Mouse (Mus musculus): ENCODE results near the gene Btbd2. TPM values are rescaled to one million over a fixed set of nuclear protein-coding genes. Genes with fewer than 3 reads are reported as not detected.

Gene Btbd2
- 16.3 and 18.7 TPM in 2 replicates for polyA plus RNA-seq (2015; fragmentation: Nextera tagmentation; extraction: Ambion mirVana)

DNA sequence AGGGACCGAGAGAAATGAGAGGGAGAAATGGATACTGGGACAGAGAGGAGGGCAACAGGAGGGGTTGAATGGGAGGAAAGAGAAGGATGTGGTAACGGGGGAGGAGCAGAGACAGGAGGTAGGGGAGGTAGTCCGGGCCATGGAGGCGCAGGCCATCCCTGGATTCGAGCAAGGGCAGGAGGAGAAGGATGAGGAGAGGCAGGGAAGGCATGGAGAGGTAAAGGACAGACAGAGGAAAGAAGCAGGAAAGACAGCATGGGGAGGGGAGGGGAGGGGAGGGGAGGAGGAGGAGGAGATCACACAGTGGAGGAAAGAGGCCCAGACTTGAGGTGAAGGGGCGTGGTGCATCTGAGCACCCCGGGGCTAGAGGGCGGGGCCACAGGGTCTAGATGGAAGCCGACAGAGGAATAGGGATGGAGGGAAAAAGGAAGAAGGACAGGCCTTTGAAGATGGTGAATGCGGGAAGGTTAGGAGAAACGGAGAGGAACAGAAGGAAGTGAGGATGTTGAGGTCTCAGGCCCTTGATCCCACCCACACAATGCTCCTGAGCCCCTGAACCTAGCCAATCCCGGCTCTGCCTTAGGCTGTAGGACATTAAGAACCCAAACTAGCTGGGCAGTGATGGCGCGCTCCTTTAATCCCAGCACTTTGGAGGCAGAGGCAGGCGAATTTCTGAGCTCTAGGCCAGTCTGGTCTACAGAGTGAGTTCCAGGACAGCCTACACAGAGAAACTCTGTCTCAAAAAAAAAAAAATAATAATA lies at the start of gene Btbd2:
Gene Btbd2 (minus strand): TSS at position 209 of the 761 bp plus-strand sequence.

GRCm38 (mm10) chr10:80701721-80702535 lies 45.1 kb upstream of the Btbd2 start, which contains the start of the genes Mob3a and Izumo4:
TSS of gene Mob3a (minus strand) at chr10:80701977.
TSS of gene Izumo4 (plus strand) at chr10:80702184.

GRCm38 (mm10) chr10:80677942-80678436 lies 21.1 kb upstream of the Btbd2 start, which contains the start of gene Mknk2:
TSS of gene Mknk2 (minus strand) at chr10:80678112.

GRCm38 (mm10) chr10:80622661-80623456 lies 34.0 kb downstream of the Btbd2 start, which contains the start of gene Csnk1g2:
TSS of gene Csnk1g2 (plus strand) at chr10:80622838.

GRCm38 (mm10) chr10:80605721-80606120 lies 51.1 kb downstream of the Btbd2 start, which contains the start of gene Gm49322:
TSS of gene Gm49322 (plus strand) at chr10:80606021.

GRCm38 (mm10) chr10:80602698-80603325 lies 54.1 kb downstream of the Btbd2 start, which contains the start of the genes Scamp4 and Adat3:
TSS of gene Scamp4 (plus strand) at chr10:80602872.
TSS of gene Adat3 (plus strand) at chr10:80602880.

Other genes starting within 250 kb of the Btbd2 start
- gene Tcf3, start 223.4 kb downstream of the Btbd2 start, polyA plus RNA-seq (2015; fragmentation: Nextera tagmentation; extraction: Ambion mirVana) = 82.3 and 82.6 TPM in 2 replicates
- gene Onecut3, start 162.2 kb downstream of the Btbd2 start, polyA plus RNA-seq (2015; fragmentation: Nextera tagmentation; extraction: Ambion mirVana) = not detected in 2 replicates
- gene Atp8b3, start 117.9 kb downstream of the Btbd2 start, polyA plus RNA-seq (2015; fragmentation: Nextera tagmentation; extraction: Ambion mirVana) = 0.12 and 0.22 TPM in 2 replicates
- 13.4 and 14.4 TPM in 2 replicates for gene Rexo1, start 95.5 kb downstream of the Btbd2 start, polyA plus RNA-seq (2015; fragmentation: Nextera tagmentation; extraction: Ambion mirVana)
- 16.4 and 16.8 TPM in 2 replicates for gene Klf16, start 79.8 kb downstream of the Btbd2 start, polyA plus RNA-seq (2015; fragmentation: Nextera tagmentation; extraction: Ambion mirVana)
- gene Abhd17a, start 66.7 kb downstream of the Btbd2 start, polyA plus RNA-seq (2015; fragmentation: Nextera tagmentation; extraction: Ambion mirVana) = 69.6 and 77.5 TPM in 2 replicates
- 39.0 and 42.3 TPM in 2 replicates for gene Scamp4, start 54.2 kb downstream of the Btbd2 start, polyA plus RNA-seq (2015; fragmentation: Nextera tagmentation; extraction: Ambion mirVana)
- gene Adat3, start 54.2 kb downstream of the Btbd2 start, polyA plus RNA-seq (2015; fragmentation: Nextera tagmentation; extraction: Ambion mirVana) = 5.7 and 6.3 TPM in 2 replicates
- 0.82 and 1.6 TPM in 2 replicates for gene Gm49322, start 51.0 kb downstream of the Btbd2 start, polyA plus RNA-seq (2015; fragmentation: Nextera tagmentation; extraction: Ambion mirVana)
- gene Csnk1g2, start 34.2 kb downstream of the Btbd2 start, polyA plus RNA-seq (2015; fragmentation: Nextera tagmentation; extraction: Ambion mirVana) = 67.7 and 75.0 TPM in 2 replicates
- gene Mknk2, start 21.0 kb upstream of the Btbd2 start, polyA plus RNA-seq (2015; fragmentation: Nextera tagmentation; extraction: Ambion mirVana) = 108 and 112 TPM in 2 replicates
- 27.5 and 34.4 TPM in 2 replicates for gene Mob3a, start 44.9 kb upstream of the Btbd2 start, polyA plus RNA-seq (2015; fragmentation: Nextera tagmentation; extraction: Ambion mirVana)
- 12.1 and 16.9 TPM in 2 replicates for gene Izumo4, start 45.1 kb upstream of the Btbd2 start, polyA plus RNA-seq (2015; fragmentation: Nextera tagmentation; extraction: Ambion mirVana)
- 24.1 and 30.9 TPM in 2 replicates for gene Ap3d1, start 85.2 kb upstream of the Btbd2 start, polyA plus RNA-seq (2015; fragmentation: Nextera tagmentation; extraction: Ambion mirVana)
- gene Dot1l, start 98.1 kb upstream of the Btbd2 start, polyA plus RNA-seq (2015; fragmentation: Nextera tagmentation; extraction: Ambion mirVana) = 10.4 and 11.4 TPM in 2 replicates
- 43.1 and 44.2 TPM in 2 replicates for gene Sf3a2, start 141.1 kb upstream of the Btbd2 start, polyA plus RNA-seq (2015; fragmentation: Nextera tagmentation; extraction: Ambion mirVana)
- 91.0 and 101 TPM in 2 replicates for gene Plekhj1, start 141.6 kb upstream of the Btbd2 start, polyA plus RNA-seq (2015; fragmentation: Nextera tagmentation; extraction: Ambion mirVana)
- gene Amh, start 148.2 kb upstream of the Btbd2 start, polyA plus RNA-seq (2015; fragmentation: Nextera tagmentation; extraction: Ambion mirVana) = 0.07 TPM in 1 of 2 replicates, not detected in the other
- gene Jsrp1, start 156.4 kb upstream of the Btbd2 start, polyA plus RNA-seq (2015; fragmentation: Nextera tagmentation; extraction: Ambion mirVana) = 0.13 and 0.29 TPM in 2 replicates
- 1,694 and 1,746 TPM in 2 replicates for gene Oaz1, start 169.6 kb upstream of the Btbd2 start, polyA plus RNA-seq (2015; fragmentation: Nextera tagmentation; extraction: Ambion mirVana)
- 0.24 TPM in 1 of 2 replicates, not detected in the other for gene Lingo3, start 187.0 kb upstream of the Btbd2 start, polyA plus RNA-seq (2015; fragmentation: Nextera tagmentation; extraction: Ambion mirVana)
- 245 and 270 TPM in 2 replicates for gene Lsm7, start 198.1 kb upstream of the Btbd2 start, polyA plus RNA-seq (2015; fragmentation: Nextera tagmentation; extraction: Ambion mirVana)
- gene Sppl2b, start 198.2 kb upstream of the Btbd2 start, polyA plus RNA-seq (2015; fragmentation: Nextera tagmentation; extraction: Ambion mirVana) = 70.4 and 75.6 TPM in 2 replicates
- gene Tmprss9, start 214.8 kb upstream of the Btbd2 start, polyA plus RNA-seq (2015; fragmentation: Nextera tagmentation; extraction: Ambion mirVana) = 0.08 TPM in 1 of 2 replicates, not detected in the other
- 233 and 235 TPM in 2 replicates for gene Timm13, start 243.9 kb upstream of the Btbd2 start, polyA plus RNA-seq (2015; fragmentation: Nextera tagmentation; extraction: Ambion mirVana)

All from spleen, postnatal 0 days (tissue).